Mouse (Mus musculus) hindbrain, postnatal 0 days (tissue): ENCODE measurements around the gene Fancl. TPM values are rescaled to one million over a fixed set of nuclear protein-coding genes. Genes with fewer than 3 reads are reported as not detected.

Experiments
- ATAC-seq: fragments of 200-750 bp; cut with Nextera tagmentation; 2 replicates; pipeline ENCODE4 v1.8.0; 2017; ENCODE audit warnings: mild to moderate bottlenecking, moderate TSS enrichment, moderate library complexity
- DNase-seq: peaks from one replicate; pipeline ENCODE4 v3.0.0-alpha.2; 2015; ENCODE audit warnings: low spot score
- H3K27ac ChIP-seq: fragments of 300-500 bp; sonication (generic); 2 replicates; pipeline ENCODE4 v1.5.1; 2014; ENCODE audit warnings: mild to moderate bottlenecking
- H3K27me3 ChIP-seq: fragments of 300-500 bp; sonication (generic); 2 replicates; pipeline ENCODE4 v1.6.1; 2014; ENCODE audit warnings: low read length, mixed read lengths; ENCODE audit not compliant: insufficient read depth
- H3K36me3 ChIP-seq: fragments of 300-500 bp; sonication (generic); 2 replicates; pipeline ENCODE4 v1.6.1; 2014; ENCODE audit warnings: low read length, mixed read lengths; ENCODE audit not compliant: insufficient read depth
- H3K4me1 ChIP-seq: fragments of 300-500 bp; sonication (generic); 2 replicates; pipeline ENCODE4 v1.6.1; 2014; ENCODE audit warnings: antibody characterized with exemption, low read length, mixed read lengths; ENCODE audit not compliant: insufficient read depth
- H3K4me2 ChIP-seq: fragments of 300-500 bp; sonication (generic); 2 replicates; pipeline ENCODE4 v1.6.1; 2014; ENCODE audit warnings: low read depth, mild to moderate bottlenecking, low read length, moderate library complexity, mixed read lengths
- H3K4me3 ChIP-seq: fragments of 300-500 bp; sonication (generic); 2 replicates; pipeline ENCODE4 v1.5.1; 2014; ENCODE audit warnings: low read length
- H3K9ac ChIP-seq: fragments of 300-500 bp; sonication (generic); replicated peaks from 2 replicates; pipeline ENCODE4 v1.6.1; 2014; ENCODE audit warnings: mild to moderate bottlenecking, low read length, moderate library complexity, mixed read lengths
- H3K9me3 ChIP-seq: fragments of 300-500 bp; sonication (generic); 2 replicates; pipeline ENCODE4 v1.6.1; 2016; ENCODE audit warnings: low read length, mixed read lengths
- CTCF ChIP-seq: IDR thresholded peaks from 2 replicates; pipeline ENCODE4 v1.5.1; 2016; ENCODE audit warnings: antibody characterized with exemption, control low read depth, low read depth
- WGBS: fragments of 180-500 bp; shearing (Covaris S2); extraction: QIAGEN DNeasy Blood & Tissue Kit; methylation state at CpG from one replicate; pipeline ENCODE4 v1.1.7; 2014; 5-methylcytosine and 5-hydroxymethylcytosine counted together
- polyA plus RNA-seq: library from polyadenylated mRNA; unstranded; fragments of >200 nt; fragmentation: Nextera tagmentation; extraction: Ambion mirVana; gene quantifications from 2 replicates; pipeline ENCODE4 v1.2.1, GENCODE M21; 2015
- total RNA-seq: library from RNA; depleted of rRNA; stranded (reverse); fragments of >200 nt; gene quantifications from 2 replicates; pipeline ENCODE4 v1.2.3, GENCODE M21; 2014

Gene Fancl
- total and polyA plus RNA-seq, 2 experiments from 2014 or later, result 6.3 to 16.3 TPM

- ATAC-seq (no peak), DNase-seq (peak; percentile 22)
- Histone ChIP-seq H3K36me3 (no peaks in the 10 kb centered on the region), H3K9ac (no peak overlapping the region), H3K4me2 (no peak overlapping the region), H3K9me3 (no peaks in the 10 kb centered on the region), H3K27ac (no peak overlapping the region), H3K4me3 (no peak overlapping the region), H3K27me3 (no peaks in the 10 kb centered on the region), H3K4me1 (no peaks in the 10 kb centered on the region)
- TF ChIP-seq CTCF, result no peak
- 21% methylated on average over 1 of the region's 1 CpGs for WGBS
These were observed 55.2 kb downstream of the Fancl start for GRCm38 (mm10) chr11:26441121-26441520.

GRCm38 (mm10) chr11:26444374-26444773 lies 58.4 kb downstream of the Fancl start:
- no peak for DNase-seq
- Histone ChIP-seq H3K9ac (no peak overlapping the region), H3K36me3 (no peaks in the 10 kb centered on the region), H3K4me2 (no peak overlapping the region), H3K4me1 (no peaks in the 10 kb centered on the region), H3K9me3 (no peaks in the 10 kb centered on the region), H3K27me3 (no peaks in the 10 kb centered on the region), H3K27ac (no peak overlapping the region), H3K4me3 (no peak overlapping the region)
- TF ChIP-seq CTCF, result no peak
- ATAC-seq, result no peak

- no peak overlapping the region for H3K27ac ChIP-seq
- DNase-seq, result no peak
- no peak overlapping the region for H3K4me3 ChIP-seq
- H3K4me1 ChIP-seq, result no peaks in the 10 kb centered on the region
- 92% methylated on average over 3 of the region's 3 CpGs for WGBS
- no peak overlapping the region for H3K4me2 ChIP-seq
- no peak overlapping the region for H3K9ac ChIP-seq
- no peak for ATAC-seq
- H3K27me3 ChIP-seq, result no peaks in the 10 kb centered on the region
- H3K36me3 ChIP-seq, result no peaks in the 10 kb centered on the region
- no peaks in the 10 kb centered on the region for H3K9me3 ChIP-seq
- TF ChIP-seq CTCF, result no peak
These were observed 63.9 kb downstream of the Fancl start for GRCm38 (mm10) chr11:26449789-26450188.

GRCm38 (mm10) chr11:26450636-26451035 lies 64.7 kb downstream of the Fancl start:
- TF ChIP-seq CTCF, result no peak
- Histone ChIP-seq H3K27ac (no peak overlapping the region), H3K4me3 (no peak overlapping the region), H3K9ac (no peak overlapping the region), H3K4me2 (no peak overlapping the region), H3K27me3 (no peaks in the 10 kb centered on the region), H3K9me3 (no peaks in the 10 kb centered on the region), H3K4me1 (no peaks in the 10 kb centered on the region), H3K36me3 (no peaks in the 10 kb centered on the region)
- WGBS, result 86% methylated on average over 1 of the region's 1 CpGs
- no peak for DNase-seq
- ATAC-seq, result no peak

- no peak for TF ChIP-seq CTCF
- DNase-seq (no peak), ATAC-seq (no peak)
- Histone ChIP-seq H3K4me3 (no peak overlapping the region), H3K9me3 (no peaks in the 10 kb centered on the region), H3K27ac (no peak overlapping the region), H3K4me2 (no peak overlapping the region), H3K4me1 (no peaks in the 10 kb centered on the region), H3K9ac (no peak overlapping the region), H3K27me3 (no peaks in the 10 kb centered on the region), H3K36me3 (no peaks in the 10 kb centered on the region)
- 84% methylated on average over 2 of the region's 2 CpGs for WGBS
These were observed 65.3 kb downstream of the Fancl start for GRCm38 (mm10) chr11:26451228-26451627.

GRCm38 (mm10) chr11:26452693-26453092 lies 66.8 kb downstream of the Fancl start:
- 92% methylated on average over 4 of the region's 4 CpGs for WGBS
- Histone ChIP-seq H3K27ac (no peak overlapping the region), H3K27me3 (no peaks in the 10 kb centered on the region), H3K9me3 (no peaks in the 10 kb centered on the region), H3K4me3 (no peak overlapping the region), H3K9ac (no peak overlapping the region), H3K4me2 (no peak overlapping the region), H3K4me1 (no peaks in the 10 kb centered on the region), H3K36me3 (no peaks in the 10 kb centered on the region)
- no peak for TF ChIP-seq CTCF
- DNase-seq (no peak), ATAC-seq (no peak)

- ATAC-seq (no peak), DNase-seq (no peak)
- no peaks in the 10 kb centered on the region for H3K4me1 ChIP-seq
- H3K9ac ChIP-seq, result no peak overlapping the region
- no peaks in the 10 kb centered on the region for H3K9me3 ChIP-seq
- no peak overlapping the region for H3K4me2 ChIP-seq
- no peaks in the 10 kb centered on the region for H3K27me3 ChIP-seq
- 90% methylated on average over 4 of the region's 4 CpGs for WGBS
- H3K27ac ChIP-seq, result no peak overlapping the region
- H3K36me3 ChIP-seq, result no peaks in the 10 kb centered on the region
- no peak for TF ChIP-seq CTCF
- H3K4me3 ChIP-seq, result no peak overlapping the region
These were observed 68.1 kb downstream of the Fancl start for GRCm38 (mm10) chr11:26454081-26454480.
